Mouse (Mus musculus) T-helper 2 cell (primary cell): ENCODE results near the gene Usb1.

Experiments
- in situ Hi-C: fragments of 300-600 bp; cut with MboI, MseI; formaldehyde crosslinking; loops from one replicate; pipeline ENCODE4 v1.15.1; 2025; ENCODE audit warnings: high pct_unique_total_duplicates

The Usb1 gene

DNA sequence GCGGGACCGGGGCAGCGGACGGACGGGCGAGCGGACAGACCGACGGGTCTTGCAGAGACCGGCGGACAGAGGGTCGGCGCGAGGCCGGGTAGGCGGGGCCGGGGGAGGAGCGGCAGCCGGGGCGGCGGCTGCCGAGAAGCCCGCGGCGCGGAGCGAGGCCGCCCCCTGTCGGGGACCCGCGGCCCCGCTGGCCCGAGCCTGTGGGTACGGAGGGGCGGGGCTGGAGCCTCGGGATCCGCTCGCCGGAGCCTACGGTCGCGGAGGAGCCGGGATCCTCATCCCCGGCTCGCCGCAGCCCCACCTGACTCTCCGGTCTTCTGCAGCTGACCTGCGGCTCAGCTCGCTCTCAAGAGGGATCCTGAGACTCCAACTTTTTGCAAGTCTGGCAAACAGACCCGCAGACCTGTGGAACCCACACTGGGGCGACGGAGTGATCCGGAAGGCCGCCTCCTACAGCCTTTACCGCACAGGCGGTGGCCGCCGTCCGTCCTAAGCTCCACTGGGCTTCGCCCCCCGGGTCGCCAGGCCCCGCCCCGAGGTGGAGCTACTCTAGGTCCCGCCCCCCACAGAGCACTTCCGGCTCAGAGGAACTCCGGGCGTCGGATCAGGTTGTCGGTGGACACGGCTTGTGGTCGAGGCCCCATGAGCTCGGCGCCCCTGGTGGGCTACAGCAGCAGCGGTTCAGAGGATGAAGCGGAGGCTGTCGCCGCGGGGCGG is at the start of gene Usb1, which contains the start of gene Zfp319:
Gene Usb1 (plus strand): TSS at position 565 of the 717 bp plus-strand sequence.
Gene Zfp319 (minus strand): TSS at position 231 of the 717 bp plus-strand sequence.
- in situ Hi-C loops: loop anchor here (5.0 to 10.0 kb wide), 2 partner anchors 100 to 247 kb away; partner anchors contain the start of genes Cfap20 and Katnb1

- in situ Hi-C loops: no loop called here
Measured at GRCm38 (mm10) chr8:95289066-95289650, 42.9 kb upstream of the Usb1 start.

- in situ Hi-C loops: no loop called here
Measured at GRCm38 (mm10) chr8:95293172-95293571, 38.9 kb upstream of the Usb1 start.

- in situ Hi-C loops: no loop called here
Measured at GRCm38 (mm10) chr8:95293891-95294290, 38.2 kb upstream of the Usb1 start.

DNA sequence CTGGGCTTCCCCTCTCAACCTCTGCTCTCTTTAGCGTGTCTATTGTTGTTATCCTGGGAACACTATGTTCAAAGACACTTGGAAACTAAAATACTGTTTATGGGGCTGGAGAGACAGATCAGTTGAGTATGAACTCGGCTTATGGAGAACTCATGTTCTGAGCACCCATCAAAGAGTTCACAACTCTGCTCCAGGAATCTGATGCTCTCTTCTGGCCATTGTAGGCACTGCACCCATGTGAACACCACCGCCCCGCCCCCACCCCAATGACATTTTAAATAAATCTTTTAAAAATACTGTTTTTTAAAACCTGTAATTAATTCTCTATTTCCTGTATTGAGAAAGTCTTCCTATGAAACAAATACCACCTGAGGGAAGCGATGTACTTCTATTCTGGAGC is 29.7 kb upstream of the Usb1 start:
- in situ Hi-C loops: no loop called here

DNA sequence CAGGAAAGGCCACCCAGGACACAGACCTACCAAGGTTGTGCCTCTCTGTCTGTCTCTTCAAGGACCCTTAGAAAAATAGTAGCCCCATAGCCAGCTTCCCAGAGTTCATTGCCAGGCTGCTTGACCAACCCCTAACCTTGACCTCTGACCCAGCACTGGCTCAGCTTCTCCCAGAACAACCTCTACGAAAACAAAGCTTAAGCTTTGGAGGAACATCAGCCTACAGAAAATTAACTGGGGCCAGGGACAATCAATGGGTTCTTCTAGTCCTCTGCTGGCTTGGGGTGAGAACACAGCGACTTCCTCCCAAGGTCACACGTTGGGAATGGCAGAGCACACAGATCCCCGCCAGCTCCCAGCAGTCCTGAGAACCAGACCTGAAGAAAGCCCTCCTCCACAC is 26.6 kb upstream of the Usb1 start:
- in situ Hi-C loops: loop anchor here (5.0 kb wide), 1 partner anchor 48 kb away; no protein-coding TSS in a partner anchor

DNA sequence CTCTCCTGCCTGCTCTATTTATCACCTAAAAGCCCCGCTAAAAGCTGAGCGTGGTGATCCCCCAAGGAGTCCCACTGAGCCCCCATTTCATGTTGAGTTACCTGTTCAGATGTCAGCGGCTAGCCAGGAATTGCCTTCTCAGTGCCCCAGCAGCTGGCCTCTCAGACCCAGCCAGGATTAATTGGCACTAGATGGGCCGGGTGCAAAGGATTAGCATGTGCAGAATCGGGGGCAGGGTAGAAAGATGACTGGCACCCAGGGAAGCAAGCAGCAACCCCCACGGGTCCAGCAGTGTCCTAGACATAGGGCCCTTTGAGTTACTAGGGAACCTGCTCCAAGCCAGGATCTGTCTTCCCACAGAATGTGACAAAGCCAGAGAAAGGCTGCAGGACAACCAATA is 25.7 kb upstream of the Usb1 start, which contains the start of gene Cngb1:
Gene Cngb1 (minus strand): TSS at position 155 of the 400 bp plus-strand sequence.
- in situ Hi-C loops: loop anchor here (5.0 kb wide), 1 partner anchor 49 kb away; no protein-coding TSS in a partner anchor

GRCm38 (mm10) chr8:95310342-95310970 is 21.6 kb upstream of the Usb1 start, which contains the start of gene Tepp:
Gene Tepp (plus strand): TSS chr8:95310566.
- in situ Hi-C loops: no loop called here

- in situ Hi-C loops: no loop called here
Measured at GRCm38 (mm10) chr8:95312836-95313235, 19.2 kb upstream of the Usb1 start.

GRCm38 (mm10) chr8:95313857-95314256 is 18.2 kb upstream of the Usb1 start:
- in situ Hi-C loops: no loop called here

DNA sequence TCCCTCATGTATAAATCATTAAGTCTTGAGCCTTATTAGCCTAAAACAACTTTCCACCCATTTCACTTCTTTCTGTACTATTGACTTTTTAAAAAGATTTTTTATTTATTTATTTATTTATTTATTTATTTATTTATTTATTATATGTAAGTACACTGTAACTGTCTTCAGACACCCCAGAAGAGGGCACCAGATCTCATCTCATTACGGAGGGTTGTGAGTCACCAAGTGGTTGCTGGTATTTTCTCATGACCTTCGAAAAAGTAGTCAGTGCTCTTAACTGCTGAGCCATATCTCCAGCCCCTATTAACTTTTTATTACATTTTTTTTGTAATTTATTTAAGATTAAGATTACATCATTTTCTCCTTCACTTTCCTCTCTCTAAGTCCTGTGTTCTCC is 17.4 kb upstream of the Usb1 start:
- in situ Hi-C loops: no loop called here

GRCm38 (mm10) chr8:95315350-95315749 is 16.7 kb upstream of the Usb1 start:
- in situ Hi-C loops: no loop called here

- in situ Hi-C loops: no loop called here
Measured at GRCm38 (mm10) chr8:95320224-95321139, 11.6 kb upstream of the Usb1 start.

- in situ Hi-C loops: no loop called here
Measured at GRCm38 (mm10) chr8:95323201-95323600, 8.9 kb upstream of the Usb1 start.

GRCm38 (mm10) chr8:95324646-95325045 is 7.4 kb upstream of the Usb1 start:
- in situ Hi-C loops: no loop called here

GRCm38 (mm10) chr8:95326822-95327221 is 5.3 kb upstream of the Usb1 start:
- in situ Hi-C loops: no loop called here

DNA sequence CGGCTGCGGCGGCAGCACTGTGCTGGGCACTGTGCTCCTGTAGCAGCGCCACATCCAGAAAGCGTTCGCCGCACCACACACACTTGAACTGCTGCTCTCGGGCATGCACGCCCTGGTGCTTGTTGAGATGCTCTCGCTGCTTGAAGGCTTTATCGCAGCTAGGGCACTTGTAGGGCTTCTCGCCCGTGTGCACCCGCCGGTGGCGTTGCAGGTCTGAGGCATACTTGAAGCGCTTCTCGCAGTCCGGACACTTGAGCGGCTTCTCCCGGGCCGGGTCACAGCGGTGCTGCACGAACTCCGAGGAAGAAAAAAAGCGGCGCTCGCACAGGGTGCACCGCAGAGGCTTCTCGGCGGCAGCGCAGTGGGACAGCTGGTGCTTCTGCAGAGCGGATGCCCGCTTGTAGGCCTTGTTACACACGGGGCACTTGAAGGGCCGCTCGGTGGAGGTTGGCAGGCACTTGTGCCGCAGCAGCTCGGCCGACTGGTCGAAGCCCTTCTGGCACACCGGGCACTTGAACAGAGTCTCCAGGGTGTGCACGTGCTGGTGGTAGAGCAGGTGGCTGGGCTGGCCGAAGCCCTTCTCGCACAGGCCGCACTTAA is 4.1 kb upstream of the Usb1 start:
- in situ Hi-C loops: no loop called here

- in situ Hi-C loops: loop anchor here (5.0 to 10.0 kb wide), 2 partner anchors 102 to 246 kb away; partner anchors contain the start of genes Cfap20 and Katnb1
Measured at GRCm38 (mm10) chr8:95330367-95330766, 1.7 kb upstream of the Usb1 start.

DNA sequence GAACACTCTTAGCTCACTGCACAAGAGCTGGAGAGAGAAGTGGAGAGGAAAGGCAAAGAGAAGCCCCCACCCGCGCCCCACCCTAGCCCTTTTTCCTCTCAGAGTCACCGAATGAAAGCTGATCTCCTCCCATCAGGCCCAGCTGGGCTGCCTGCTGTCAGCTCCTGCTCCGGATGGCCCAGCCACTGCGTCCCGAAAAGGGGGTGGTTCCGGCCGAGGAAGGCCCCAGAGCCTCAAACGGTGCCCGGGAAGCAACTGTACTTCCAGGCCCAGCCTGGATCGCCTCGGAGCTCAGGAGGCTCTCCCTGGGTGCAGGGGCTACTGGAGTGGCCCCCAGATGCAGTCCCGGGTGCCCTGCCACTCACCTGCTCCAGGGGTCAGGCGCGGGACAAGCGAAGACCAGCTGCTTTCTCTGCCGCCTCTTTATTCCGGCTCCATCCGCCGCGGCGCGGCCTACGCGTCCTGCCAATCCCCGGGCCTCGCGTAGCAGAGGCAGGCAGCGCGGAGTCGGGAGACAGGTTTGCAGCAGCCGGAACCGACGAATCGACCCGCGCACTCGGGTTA is 846 bp upstream of the Usb1 start:
- in situ Hi-C loops: loop anchor here (5.0 to 10.0 kb wide), 2 partner anchors 101 to 246 kb away; partner anchors contain the start of genes Cfap20 and Katnb1
